Mouse (Mus musculus): ENCODE data around the gene Mtg2. TPM values are rescaled to one million over a fixed set of nuclear protein-coding genes. Genes with fewer than 3 reads are reported as not detected.

The Mtg2 gene
- total RNA-seq (2021), result 10 to 100 TPM; 16.2 to 17.5 TPM

- DNase-seq (ENCODE audit: extremely low spot score in 1 of 2, low spot score in 2 of 2), result peak; percentile 94 to 97
- intact Hi-C loops (cut with DNase I), result loop anchor here (10.0 kb wide), 1 partner anchor 84 kb away; no protein-coding TSS in a partner anchor
These were observed at the start of gene Mtg2 for GRCm38 (mm10) chr2:180070481-180071453. Mtg2 (plus strand) TSS chr2:180070588.

GRCm38 (mm10) chr2:180020919-180021318 is 49.5 kb upstream of the Mtg2 start:
- no peak for DNase-seq (ENCODE audit: extremely low spot score in 1 of 2, low spot score in 2 of 2)
- intact Hi-C loops (cut with DNase I), result no loop called here

DNA sequence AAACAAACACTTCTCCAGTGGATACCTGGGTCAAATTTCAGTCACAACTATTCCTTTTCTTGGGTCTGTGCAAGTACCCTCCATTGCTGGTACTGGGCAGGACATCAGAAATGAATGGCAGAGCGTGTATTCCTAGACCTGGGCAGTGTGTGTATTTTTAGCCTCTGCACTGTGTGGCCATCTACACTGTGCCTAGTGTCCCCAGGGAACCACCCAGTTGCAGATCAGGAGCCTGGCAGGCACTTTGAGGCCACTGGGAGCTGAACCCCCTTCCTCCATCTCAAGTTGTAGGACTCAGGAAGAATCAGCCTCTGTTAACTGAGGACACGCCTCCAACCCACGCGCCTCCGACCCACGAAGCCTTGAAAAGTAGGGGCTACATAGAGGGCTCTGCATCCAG is 47.6 kb upstream of the Mtg2 start:
- intact Hi-C loops (cut with DNase I), result no loop called here
- no peak for DNase-seq (ENCODE audit: extremely low spot score in 1 of 2, low spot score in 2 of 2)

DNA sequence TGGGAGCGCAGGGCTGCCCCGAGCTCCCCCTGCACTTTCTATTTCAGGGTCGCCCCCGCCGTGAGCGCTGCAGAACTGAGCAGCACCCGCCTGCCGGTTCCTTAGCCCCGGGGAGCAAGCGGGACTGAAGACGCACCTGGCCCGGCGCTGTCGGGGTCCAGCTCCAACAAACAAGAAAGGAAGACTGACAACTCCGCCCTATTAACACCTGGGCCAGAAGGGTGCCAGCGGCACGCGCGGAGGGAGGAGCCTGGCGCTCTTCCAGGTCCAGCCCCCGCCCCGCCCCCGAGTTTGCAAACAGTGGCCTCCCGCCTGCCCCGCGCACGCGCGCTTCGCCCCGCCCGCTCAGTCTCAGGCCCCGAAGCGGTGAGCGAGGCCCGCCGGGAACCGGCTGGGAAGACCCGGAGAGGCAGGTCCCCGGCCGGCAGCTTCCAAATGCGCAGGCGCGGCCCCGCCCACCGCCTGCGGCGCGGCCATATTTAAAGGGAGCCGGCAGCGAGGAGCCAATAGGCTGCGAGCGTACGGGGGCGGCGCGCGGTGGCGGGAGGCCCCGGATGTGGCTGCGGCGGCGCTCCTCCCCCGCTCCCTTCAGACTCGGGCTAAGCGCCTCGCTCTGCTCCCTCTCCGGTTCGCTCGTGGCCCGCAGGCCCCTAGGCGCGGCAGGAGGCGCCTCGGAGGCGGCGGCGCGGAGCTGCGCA is 45.8 kb upstream of the Mtg2 start, which contains the start of gene Lsm14b:
Gene Lsm14b (plus strand): TSS at position 587 of the 698 bp plus-strand sequence.
- intact Hi-C loops (cut with DNase I), result loop anchor here (2.0 to 5.0 kb wide), 2 partner anchors 48 to 107 kb away; partner anchors contain the start of gene Taf4
- peak; percentile 97 to 98 for DNase-seq (ENCODE audit: extremely low spot score in 1 of 2, low spot score in 2 of 2)

- intact Hi-C loops (cut with DNase I), result loop anchor here (2.0 to 5.0 kb wide), 2 partner anchors 48 to 108 kb away; partner anchors contain the start of gene Taf4
- peak in 1 of 2 experiments; percentile 81 for DNase-seq (ENCODE audit: extremely low spot score in 1 of 2, low spot score in 2 of 2)
These were observed 45.1 kb upstream of the Mtg2 start for GRCm38 (mm10) chr2:180025135-180025860.

DNA sequence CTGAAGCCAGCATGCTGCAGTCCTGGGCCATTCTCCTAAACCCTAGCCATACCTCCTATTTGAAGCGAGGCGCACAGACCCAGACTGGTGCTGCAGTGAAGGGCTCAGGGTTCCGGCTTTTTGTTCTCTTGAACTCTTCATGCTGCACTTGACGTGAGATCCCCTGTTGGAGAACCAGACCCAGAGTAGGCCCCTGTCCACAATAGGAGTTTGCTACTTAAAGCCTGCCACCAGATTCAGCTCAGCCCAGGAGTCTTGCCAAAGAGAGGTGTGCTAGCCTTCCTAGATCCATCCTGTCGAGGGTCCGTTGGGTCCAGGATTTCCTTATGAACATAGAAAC is 44.6 kb upstream of the Mtg2 start:
- DNase-seq (ENCODE audit: extremely low spot score in 1 of 2, low spot score in 2 of 2), result no peak
- intact Hi-C loops (cut with DNase I), result loop anchor here (2.0 to 5.0 kb wide), 2 partner anchors 49 to 109 kb away; partner anchors contain the start of gene Taf4

GRCm38 (mm10) chr2:180027768-180028167 is 42.6 kb upstream of the Mtg2 start:
- DNase-seq (ENCODE audit: extremely low spot score in 1 of 2, low spot score in 2 of 2), result no peak
- intact Hi-C loops (cut with DNase I), result loop anchor here (5.0 kb wide), 1 partner anchor 110 kb away; no protein-coding TSS in a partner anchor

GRCm38 (mm10) chr2:180031270-180031669 is 39.1 kb upstream of the Mtg2 start:
- intact Hi-C loops (cut with DNase I), result no loop called here
- no peak for DNase-seq (ENCODE audit: extremely low spot score in 1 of 2, low spot score in 2 of 2)

- intact Hi-C loops (cut with DNase I), result no loop called here
- DNase-seq (ENCODE audit: extremely low spot score in 1 of 2, low spot score in 2 of 2), result no peak
These were observed 37.5 kb upstream of the Mtg2 start for GRCm38 (mm10) chr2:180032925-180033324.

- intact Hi-C loops (cut with DNase I), result no loop called here
- no peak for DNase-seq (ENCODE audit: extremely low spot score in 1 of 2, low spot score in 2 of 2)
These were observed 36.4 kb upstream of the Mtg2 start for GRCm38 (mm10) chr2:180033956-180034355.

DNA sequence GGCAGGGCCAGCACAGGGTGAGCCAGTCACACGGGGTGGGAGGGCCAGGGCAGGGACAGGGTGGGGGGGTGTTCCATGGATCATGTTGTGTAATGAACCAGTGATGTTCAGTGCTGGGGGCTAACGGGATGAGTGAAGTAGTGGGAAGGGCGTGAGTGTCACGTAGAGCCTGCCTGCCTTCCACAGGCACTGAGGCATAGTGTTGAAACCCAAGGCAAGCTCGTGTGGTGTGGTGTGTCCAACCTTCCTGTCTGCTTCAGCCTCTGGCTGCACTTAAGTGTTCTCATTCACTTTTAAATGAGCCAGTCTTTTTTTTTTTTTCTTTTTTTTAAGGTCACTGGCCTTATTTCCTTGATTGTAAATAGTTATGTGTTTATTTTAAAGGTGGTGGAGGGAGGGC is 35.6 kb upstream of the Mtg2 start:
- DNase-seq (ENCODE audit: extremely low spot score in 1 of 2, low spot score in 2 of 2), result no peak
- intact Hi-C loops (cut with DNase I), result no loop called here

- intact Hi-C loops (cut with DNase I), result no loop called here
- DNase-seq (ENCODE audit: extremely low spot score in 1 of 2, low spot score in 2 of 2), result no peak
These were observed 30.0 kb upstream of the Mtg2 start for GRCm38 (mm10) chr2:180040406-180040805.

DNA sequence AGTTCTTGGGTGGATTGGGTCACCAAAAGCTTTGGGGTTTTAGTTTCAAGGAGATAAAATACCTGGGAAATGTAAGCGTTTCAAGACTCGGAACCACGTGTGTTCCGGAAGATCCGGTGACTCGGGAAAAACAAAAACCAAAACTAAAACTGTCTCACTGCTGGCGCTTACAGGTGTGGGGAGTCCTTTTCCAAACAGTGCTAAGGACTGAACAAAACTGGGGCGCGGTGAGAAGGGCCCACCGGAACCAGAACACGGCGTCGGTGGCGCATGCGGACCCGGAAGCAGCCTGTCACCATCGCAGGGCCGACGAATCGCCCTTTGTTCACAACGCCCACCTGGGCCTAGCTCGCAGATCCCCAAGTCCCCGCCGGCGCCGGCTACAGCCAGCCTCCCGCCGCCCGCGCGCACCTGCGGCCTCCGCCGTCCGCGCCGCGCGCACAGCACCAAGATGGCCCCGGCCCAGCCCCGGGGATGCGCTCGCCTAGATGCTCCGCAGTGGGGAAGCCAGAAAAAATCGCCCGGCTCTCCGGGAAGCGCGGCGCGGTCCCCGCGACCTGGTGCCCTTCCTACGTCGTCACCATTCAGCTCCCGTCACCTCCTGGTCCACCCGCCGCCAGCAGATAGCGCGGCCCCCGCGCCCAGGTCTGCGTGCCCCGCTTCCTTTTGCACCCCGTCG is 28.7 kb upstream of the Mtg2 start:
- intact Hi-C loops (cut with DNase I), result no loop called here
- peak; percentile 31 to 67 for DNase-seq (ENCODE audit: extremely low spot score in 1 of 2, low spot score in 2 of 2)

- peak; percentile 80 to 96 for DNase-seq (ENCODE audit: extremely low spot score in 1 of 2, low spot score in 2 of 2)
- intact Hi-C loops (cut with DNase I), result no loop called here
These were observed 28.0 kb upstream of the Mtg2 start, which contains the start of the genes Psma7 and Ss18l1 for GRCm38 (mm10) chr2:180042256-180042857. Psma7 (minus strand) TSS chr2:180042433. Ss18l1 (plus strand) TSS chr2:180042509.

GRCm38 (mm10) chr2:180042858-180043515 is 27.4 kb upstream of the Mtg2 start:
- peak; percentile 45 to 91 for DNase-seq (ENCODE audit: extremely low spot score in 1 of 2, low spot score in 2 of 2)
- intact Hi-C loops (cut with DNase I), result no loop called here

GRCm38 (mm10) chr2:180045283-180045682 is 25.1 kb upstream of the Mtg2 start:
- intact Hi-C loops (cut with DNase I), result no loop called here
- DNase-seq (ENCODE audit: extremely low spot score in 1 of 2, low spot score in 2 of 2), result no peak

DNA sequence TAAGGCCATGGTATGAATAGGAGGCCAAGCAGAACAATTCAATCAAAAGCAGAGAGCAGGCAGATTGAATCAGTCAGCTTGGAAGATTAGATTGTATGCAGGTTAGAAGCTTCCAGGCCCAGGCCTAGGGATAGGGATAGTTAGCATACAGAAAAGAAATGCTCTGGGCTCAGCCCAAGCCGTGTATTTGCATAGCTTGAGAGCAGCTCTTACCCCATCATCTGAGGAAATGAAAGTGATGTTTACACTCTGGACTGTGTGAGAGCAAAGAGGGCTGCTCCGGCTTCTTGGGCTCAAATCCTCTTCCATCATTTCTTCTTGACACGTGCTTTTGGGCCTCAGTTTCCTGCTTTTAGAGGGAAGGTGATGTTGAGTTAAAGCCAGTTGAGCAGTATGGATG is 22.8 kb upstream of the Mtg2 start:
- no peak for DNase-seq (ENCODE audit: extremely low spot score in 1 of 2, low spot score in 2 of 2)
- intact Hi-C loops (cut with DNase I), result no loop called here

Measured in left cerebral cortex, postnatal 10 days (tissue).